26 mouse cellular contexts compared by ENCODE assay signal in the genomic region with DNA sequence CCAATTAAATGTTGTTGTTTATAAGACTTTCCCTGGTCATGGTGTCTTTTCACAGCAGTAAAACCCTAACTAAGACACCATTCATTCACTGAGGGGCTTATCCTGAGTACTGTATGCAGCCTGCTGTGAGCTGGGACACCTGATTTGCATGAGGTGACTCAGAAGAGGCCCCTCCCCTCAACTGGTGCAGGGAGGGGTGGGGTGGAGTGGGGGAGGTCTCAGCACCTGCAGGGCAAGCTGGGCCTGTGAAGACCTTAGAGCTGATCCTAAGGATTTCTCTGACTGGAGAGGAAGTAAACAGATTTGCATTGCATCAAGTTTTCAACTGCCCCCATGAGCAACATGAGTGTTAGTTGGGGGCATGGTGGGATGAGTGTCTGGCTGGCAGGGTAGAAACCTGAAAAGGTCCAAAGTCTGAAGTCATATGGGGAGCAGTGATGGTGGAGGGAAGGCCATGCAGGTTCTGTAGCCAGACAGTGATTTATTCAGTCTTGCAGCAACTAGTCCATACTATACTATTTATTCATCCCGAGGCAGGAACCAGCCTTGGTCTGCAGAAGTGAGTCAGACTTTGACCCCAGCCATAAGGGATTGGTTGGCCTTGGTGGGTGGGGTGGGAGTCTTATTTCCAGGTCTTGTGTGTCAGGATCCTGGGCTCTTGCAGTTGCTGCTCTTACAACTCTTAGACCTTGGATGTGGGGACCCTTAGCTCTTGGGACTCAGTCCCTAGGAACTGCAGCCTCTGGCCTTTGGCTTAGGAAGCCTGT. TPM values are rescaled to one million over a fixed set of nuclear protein-coding genes. Genes with fewer than 3 reads are reported as not detected.
DNase-seq lines count a peak whose midpoint lies in the region; ATAC-seq lines count a peak whose summit lies in the region.
"Had no signal": no experiment of that assay in that cellular context is flagged by ENCODE, and none has a peak within 500 bp of the region (broad histone marks: within the 10 kb centered on the region; RNA-seq: fewer than 3 reads in every experiment).

No protein-coding gene starts in this region.

- peaks cover 15% of the 10 kb centered on the region for H3K27me3 ChIP-seq in intestine, embryonic 15.5 days (replicated peaks)
- no peaks in the 10 kb centered on the region for H3K27me3 ChIP-seq in splenic B cell, adult 2 months (ENCODE audit: control insufficient read depth, insufficient read depth, low read length, poor library complexity, severe bottlenecking)
- H3K27me3 ChIP-seq in hindbrain, embryonic 10.5 days (ENCODE audit: insufficient read depth, poor library complexity, severe bottlenecking) = peaks cover 47% of the 10 kb centered on the region

- no peaks in the 10 kb centered on the region; the same call in 1 of the 2 replicates for H3K4me1 ChIP-seq in intestine, embryonic 15.5 days (replicated peaks)
- H3K4me1 ChIP-seq in hindbrain, embryonic 10.5 days (replicated peaks) = peaks cover 10% of the 10 kb centered on the region

- no peaks in the 10 kb centered on the region for H3K36me3 ChIP-seq in intestine, embryonic 15.5 days
- H3K36me3 ChIP-seq in splenic B cell, adult 2 months (ENCODE audit: control insufficient read depth, insufficient read depth, low read length, poor library complexity, severe bottlenecking) = peaks cover 23% of the 10 kb centered on the region
- no peaks in the 10 kb centered on the region for H3K36me3 ChIP-seq in hindbrain, embryonic 10.5 days
- H3K36me3 ChIP-seq: embryonic facial prominence, embryonic 12.5 days; G1E; midbrain, embryonic 10.5 days had no signal

- no peaks in the 10 kb centered on the region for H3K9me3 ChIP-seq in intestine, embryonic 15.5 days
- H3K9me3 ChIP-seq in hindbrain, embryonic 10.5 days = no peaks in the 10 kb centered on the region
- H3K9me3 ChIP-seq: embryonic facial prominence, embryonic 12.5 days; forebrain, embryonic 13.5 days; midbrain, embryonic 10.5 days had no signal

- ATAC-seq in intestine, embryonic 15.5 days = peak; percentile 90
- no peak for ATAC-seq in granulocyte monocyte progenitor cell, adult 5-6 weeks (replicated peaks; ENCODE audit: poor library complexity, severe bottlenecking)
- ATAC-seq: forebrain, embryonic 13.5 days; hindbrain, postnatal 0 days had no signal

- H3K4me3 ChIP-seq in intestine, embryonic 15.5 days (replicated peaks) = no peak overlapping the region
- H3K4me3 ChIP-seq in hindbrain, embryonic 10.5 days = no peak overlapping the region
- H3K4me3 ChIP-seq: embryonic facial prominence, embryonic 12.5 days; erythroblast, embryonic 14.5 days; forebrain, embryonic 13.5 days; heart, adult 2 months; midbrain, embryonic 10.5 days had no signal

- WGBS in intestine, embryonic 15.5 days = 29% methylated on average over 1 of the region's 1 CpGs
- WGBS in hindbrain, embryonic 10.5 days = 63% methylated on average over 1 of the region's 1 CpGs

- peak; percentile 95 for DNase-seq in A20 (ENCODE audit: low read depth, low spot score)
- DNase-seq in ES-CJ7 (ENCODE audit: low read depth, low spot score) = peak; percentile 93
- DNase-seq in splenic B cell, adult 2 months (ENCODE audit: low read depth, low spot score) = peak; percentile 44
- no peak for DNase-seq in embryo, embryonic 9.5 days (ENCODE audit: extremely low spot score)
- no peak for DNase-seq in hindbrain, embryonic 10.5 days (ENCODE audit: low spot score)
- DNase-seq in kidney, postnatal 14 days = no peak
- DNase-seq: adrenal gland, adult 2 months; cerebellum, adult 2 months; gastrocnemius, postnatal 10 days; heart, adult 2 months; heart, postnatal 36 days had no signal

- no peak overlapping the region for H3K9ac ChIP-seq in intestine, embryonic 15.5 days
- H3K9ac ChIP-seq: embryonic facial prominence, embryonic 12.5 days; forebrain, embryonic 13.5 days; liver, embryonic 14.5 days had no signal

- peak overlapping the region; percentile 68 for H3K27ac ChIP-seq in intestine, embryonic 15.5 days
- H3K27ac ChIP-seq in hindbrain, embryonic 10.5 days = no peak overlapping the region
- H3K27ac ChIP-seq: embryonic facial prominence, embryonic 12.5 days; forebrain, embryonic 13.5 days; heart, adult 2 months; hindbrain, postnatal 0 days; liver, embryonic 14.5 days; macrophage; midbrain, embryonic 10.5 days had no signal

- H3K4me2 ChIP-seq in intestine, embryonic 15.5 days (replicated peaks) = peak overlapping the region; percentile 27; the same call in 1 of the 2 replicates
- H3K4me2 ChIP-seq: embryonic facial prominence, embryonic 12.5 days; forebrain, embryonic 13.5 days had no signal

RNA-seq across cellular contexts. Expression of a gene that starts 3.4 kb away (rescaled TPM):
- 0.01 and 0.05 TPM in 2 replicates for polyA plus RNA-seq in intestine, embryonic 15.5 days (2015; fragmentation: Nextera tagmentation; extraction: Ambion mirVana)
- polyA plus RNA-seq in hindbrain, embryonic 10.5 days (2016; fragmentation: Nextera tagmentation; extraction: Ambion mirVana) = 0.08 TPM in 1 of 2 replicates, not detected in the other
- not detected in 2 replicates for total RNA-seq in granulocyte monocyte progenitor cell, adult 5-6 weeks (2014; fragmentation: Nextera tagmentation)
- not detected in 2 replicates for total RNA-seq in granulocyte monocyte progenitor cell, adult 5-6 weeks (2017)
- total RNA-seq: common myeloid progenitor, adult 5-6 weeks; gastrocnemius, postnatal 10 days; heart, adult 2 months; heart, postnatal 36 days had no signal
- polyA plus RNA-seq: C2C12; embryonic facial prominence, embryonic 12.5 days; erythroblast, embryonic 14.5 days; G1E; heart, adult 2 months; heart, embryonic 14.5 days; kidney, embryonic 14.5 days; liver, embryonic 14.5 days; lung, embryonic 16.5 days; macrophage had no signal

Comparison
In these comparisons a context has a peak if more than half of its experiments do, and no peak if none do; other contexts are left out.
1. DNase-seq: peak in A20 (single experiment), ES-CJ7 (single experiment) and splenic B cell, adult 2 months (single experiment); none in embryo, embryonic 9.5 days (single experiment), hindbrain, embryonic 10.5 days (single experiment) and kidney, postnatal 14 days (single experiment).